Mouse (Mus musculus): ENCODE data around the gene Pgap2.
A peak's percentile ranks its signal among the peaks of the same experiment; 100 is the strongest.

Gene Pgap2

DNA sequence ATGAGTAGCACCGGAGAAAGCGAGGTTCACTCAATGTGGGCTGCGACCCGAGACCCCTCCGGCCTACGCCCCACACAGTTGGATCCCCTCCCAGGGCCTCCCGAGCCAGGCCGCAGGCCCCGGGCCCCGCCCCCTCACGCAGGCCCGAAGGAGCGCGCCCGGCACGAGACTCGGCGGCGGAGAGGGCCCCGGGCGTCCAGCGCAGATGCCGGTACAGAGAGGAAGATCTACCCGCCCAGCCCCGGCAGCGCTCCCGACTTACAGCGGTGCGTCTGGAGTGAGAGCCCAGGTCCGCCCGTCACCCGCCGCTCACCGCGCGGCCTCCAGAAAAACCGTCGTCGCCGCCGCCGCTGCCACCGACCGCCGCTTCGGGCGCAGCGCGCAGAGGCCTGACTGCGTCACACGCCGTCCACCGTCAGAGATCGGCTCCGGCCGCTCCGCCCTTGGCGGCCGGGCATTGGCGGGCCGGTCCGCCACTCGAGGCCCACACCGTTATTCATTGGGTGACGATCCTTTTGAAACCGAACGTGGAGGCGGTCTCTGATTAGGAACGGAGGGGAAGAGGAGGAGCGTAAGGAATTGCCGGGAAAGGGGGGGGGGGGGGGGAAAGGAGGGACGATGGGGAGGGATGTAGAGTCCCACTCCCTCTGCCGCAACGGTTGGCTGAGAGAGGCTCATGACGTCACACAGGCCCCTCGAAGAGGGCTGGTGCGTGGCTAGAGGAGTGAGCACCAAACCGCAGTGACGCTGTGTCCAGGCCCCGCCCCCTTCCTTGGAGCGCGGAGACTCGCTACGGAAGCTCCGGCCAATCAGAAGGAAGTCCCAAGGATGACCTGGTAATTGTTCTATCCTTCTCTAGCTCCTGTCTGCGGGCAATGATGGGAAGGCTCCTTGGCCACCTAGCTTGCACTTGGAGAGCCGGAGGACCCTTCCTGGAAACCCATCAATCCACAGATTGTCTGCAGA, at the start of gene Pgap2, which contains the start of gene Nup98:
Gene Pgap2, plus strand, starts transcription at position 453 of the 966 bp plus-strand sequence.
Gene Nup98, minus strand, starts transcription at position 421 of the 966 bp plus-strand sequence.
- DNase-seq (ENCODE audit: low read depth): peak; percentile 99

DNA sequence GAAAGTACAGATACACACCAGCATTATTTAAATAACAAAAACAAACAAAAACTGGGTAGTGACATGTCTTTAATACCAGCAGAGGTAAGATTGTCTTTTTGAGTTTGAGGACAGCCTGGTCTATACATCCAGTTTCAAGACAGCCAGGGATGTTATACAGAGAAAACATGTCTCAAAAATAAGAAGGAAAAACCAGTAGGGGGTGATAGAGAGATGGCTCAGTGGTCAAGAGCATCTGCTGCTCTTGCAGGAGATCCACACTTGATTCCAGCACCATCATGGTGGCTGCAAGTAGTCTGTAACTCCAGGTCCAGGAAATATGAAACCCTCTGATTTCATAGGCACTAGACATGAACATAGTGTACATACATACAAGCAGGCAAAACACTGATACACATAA, 39.7 kb upstream of the Pgap2 start:
- DNase-seq (ENCODE audit: low read depth): peak; percentile 7

DNA sequence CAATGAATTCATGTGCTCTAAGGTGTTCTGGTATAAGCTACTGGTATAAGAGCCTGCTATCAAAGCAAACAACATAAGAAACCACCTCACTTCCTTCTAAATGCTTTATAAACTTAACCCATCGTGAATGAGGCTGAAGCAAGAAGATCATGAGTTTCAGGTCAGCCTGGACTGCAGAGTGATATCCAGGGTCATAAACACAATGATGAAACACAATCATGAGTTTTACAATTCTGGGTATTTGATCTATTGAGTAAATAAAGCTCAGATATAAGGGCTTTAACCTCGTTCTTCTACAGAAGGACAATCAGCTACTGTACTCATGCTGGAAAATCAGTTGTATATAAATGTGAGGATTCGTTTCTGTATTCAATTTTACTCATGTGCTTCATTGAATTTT, 26.2 kb upstream of the Pgap2 start:
- no peak for DNase-seq (ENCODE audit: low read depth)

DNA sequence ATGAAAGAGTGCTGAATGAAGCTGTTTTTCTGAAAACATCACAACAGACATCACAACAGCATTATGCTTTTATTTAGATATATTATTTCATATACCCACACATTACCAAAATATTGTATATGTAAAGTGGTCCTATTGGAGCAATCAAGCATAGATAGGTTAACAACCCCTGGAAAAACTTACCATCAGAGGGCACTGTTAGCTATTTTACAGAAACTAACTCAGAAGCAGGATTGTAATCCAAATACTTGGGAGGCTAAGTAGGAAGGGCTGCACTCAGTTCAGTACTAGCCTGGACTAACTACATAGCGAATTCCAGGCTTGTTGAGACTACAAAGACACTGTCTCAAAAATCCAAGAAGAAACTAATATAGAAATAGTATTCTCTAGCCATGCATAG, 17.7 kb upstream of the Pgap2 start:
- no peak for DNase-seq (ENCODE audit: low read depth)

DNA sequence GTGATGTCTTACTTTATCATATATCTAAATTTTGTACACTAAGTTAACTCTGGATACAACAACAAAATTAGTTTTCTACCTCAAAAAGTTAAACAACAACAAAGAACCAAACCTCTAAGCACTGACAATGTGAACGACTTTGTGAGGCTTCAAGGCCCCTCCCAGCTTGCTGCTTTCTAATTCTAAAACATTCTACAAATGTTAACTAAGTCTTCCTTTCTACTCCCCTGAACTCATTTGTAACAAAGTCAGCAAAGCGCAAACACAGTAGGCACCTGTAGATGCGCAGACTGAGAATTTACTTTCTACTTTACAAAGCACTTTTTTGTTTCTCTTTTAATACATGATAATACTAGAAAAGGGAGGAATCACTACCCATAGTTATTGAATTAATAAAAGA, 9.4 kb upstream of the Pgap2 start:
- no peak for DNase-seq (ENCODE audit: low read depth)

DNA sequence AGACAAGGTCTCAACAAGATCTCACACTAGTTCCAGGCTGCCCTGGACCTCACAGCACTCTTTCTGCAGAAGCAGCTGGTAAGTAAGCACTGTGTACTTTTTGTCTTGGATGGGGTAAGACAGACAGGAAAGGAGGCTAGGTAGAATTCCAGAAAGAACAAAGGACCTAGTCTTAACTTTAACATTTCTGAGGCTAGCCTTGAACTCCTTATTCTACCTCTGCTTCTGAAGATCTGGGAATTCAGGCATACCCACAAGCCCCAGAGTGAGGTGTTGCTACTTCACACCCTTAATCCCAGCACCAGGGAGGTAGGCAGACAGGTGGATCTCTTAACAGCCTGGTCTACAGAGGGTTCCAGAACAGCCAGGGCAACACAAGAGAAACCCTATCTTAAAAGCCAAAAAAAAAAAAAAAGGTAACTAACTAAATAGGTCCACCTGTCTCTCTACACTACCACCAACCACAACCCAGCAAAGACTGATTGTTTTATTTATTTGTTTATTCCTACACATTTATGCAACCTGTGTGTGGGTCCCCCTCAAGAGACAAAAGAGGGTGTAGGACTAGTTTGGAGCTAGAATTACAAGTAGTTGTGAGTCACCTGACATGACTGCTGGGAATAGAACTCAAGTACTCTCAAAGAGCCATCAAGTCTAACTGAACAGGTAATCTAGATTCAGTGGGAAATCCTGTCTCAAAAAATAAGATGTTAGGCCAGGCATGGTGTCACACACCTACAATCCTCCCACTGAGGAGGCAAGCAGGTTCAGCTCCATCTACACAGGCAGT, 8.8 kb upstream of the Pgap2 start:
- no peak for DNase-seq (ENCODE audit: low read depth)

DNA sequence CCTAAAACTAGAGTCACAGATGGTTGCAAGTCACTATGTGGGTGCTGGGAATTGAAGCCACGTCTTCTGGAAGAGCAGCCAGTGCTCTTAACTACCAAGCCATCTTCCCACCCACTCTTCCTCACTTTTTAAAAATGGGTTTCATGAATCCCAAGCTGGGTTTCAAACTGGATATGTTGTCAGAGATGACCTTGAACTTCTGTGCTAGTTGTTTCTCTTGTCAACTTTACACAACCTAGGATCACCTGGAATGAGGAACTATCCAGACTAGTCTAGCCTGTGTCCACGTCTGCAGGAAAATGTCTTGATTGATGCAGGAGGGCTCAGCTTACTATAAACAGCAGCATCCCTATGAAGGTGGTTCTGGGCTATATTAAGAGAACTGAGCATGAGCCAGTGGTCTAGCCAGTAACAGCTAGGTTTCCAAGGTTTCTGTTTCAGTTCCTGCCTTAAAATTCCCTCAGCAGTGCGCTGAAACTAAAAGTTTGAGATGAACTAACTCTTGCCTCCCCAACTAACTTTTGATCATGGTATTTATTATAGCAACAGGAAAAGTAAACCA, 5.6 kb upstream of the Pgap2 start:
- DNase-seq (ENCODE audit: low read depth): no peak

DNA sequence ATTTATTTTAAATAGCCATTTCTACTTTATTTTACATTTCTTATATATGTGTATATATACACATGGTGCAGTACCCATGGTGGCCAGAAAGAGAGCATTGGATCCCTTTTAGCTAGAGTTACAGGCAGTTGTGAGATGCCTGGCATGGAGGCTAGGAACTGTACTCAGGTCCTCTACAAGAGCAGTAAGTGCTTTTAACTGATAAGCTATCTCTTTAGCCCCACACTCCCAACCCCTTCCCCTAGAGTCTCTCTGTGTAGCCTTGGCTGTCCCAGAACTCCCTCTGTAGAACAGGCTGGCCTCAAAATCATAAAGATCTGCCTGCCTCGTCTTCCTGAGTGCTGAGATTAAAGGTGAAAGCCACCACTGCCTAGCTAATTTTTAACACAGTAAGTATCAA, 4.4 kb upstream of the Pgap2 start:
- no peak for DNase-seq (ENCODE audit: low read depth)

DNA sequence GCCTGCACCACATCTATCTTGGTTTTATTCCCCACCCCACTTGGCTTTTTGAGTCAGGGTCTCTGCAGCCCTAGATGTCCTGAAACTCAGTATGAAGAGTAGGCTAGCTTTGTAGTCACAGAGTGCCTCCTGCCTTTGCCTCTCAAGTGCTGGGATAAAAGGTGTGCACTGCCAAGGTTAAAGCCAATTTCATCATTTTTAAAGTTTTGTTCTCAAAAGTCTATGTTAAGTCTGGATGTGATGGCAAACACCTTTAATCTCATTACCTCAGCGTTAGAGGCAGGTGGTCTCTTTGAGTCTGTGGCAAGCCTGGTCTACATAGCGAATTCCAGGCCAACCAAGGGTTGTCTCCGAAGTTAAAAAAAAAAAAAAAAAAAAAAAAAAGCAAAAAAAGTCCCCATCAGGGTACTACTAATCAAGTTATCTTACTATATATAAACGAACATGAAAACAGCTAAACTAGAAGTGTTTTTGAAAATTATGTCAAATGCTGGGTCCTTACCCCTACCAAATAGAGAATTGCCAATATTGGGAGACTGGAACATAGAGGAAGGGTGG, 1.1 kb upstream of the Pgap2 start:
- DNase-seq (ENCODE audit: low read depth): no peak

DNA sequence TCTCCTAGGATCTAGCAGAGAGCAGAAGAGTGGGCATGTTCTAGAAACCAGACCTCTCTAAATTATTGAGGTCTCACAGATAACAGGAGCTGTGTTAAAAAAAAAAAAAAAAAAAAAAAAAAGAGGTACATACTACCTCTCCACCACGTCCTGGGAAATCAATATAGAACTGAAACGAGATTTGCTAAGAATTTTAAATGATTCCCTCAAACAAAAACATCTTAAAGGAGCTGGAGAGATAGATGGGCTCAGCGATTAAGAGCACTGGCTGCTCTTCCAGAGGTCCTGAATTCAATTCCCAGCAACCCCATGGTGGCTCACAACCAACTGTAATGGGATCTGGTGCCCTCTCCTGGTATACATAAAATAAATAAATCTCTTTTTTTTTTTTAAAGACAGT, 1.1 kb downstream of the Pgap2 start:
- no peak for DNase-seq (ENCODE audit: low read depth)

DNA sequence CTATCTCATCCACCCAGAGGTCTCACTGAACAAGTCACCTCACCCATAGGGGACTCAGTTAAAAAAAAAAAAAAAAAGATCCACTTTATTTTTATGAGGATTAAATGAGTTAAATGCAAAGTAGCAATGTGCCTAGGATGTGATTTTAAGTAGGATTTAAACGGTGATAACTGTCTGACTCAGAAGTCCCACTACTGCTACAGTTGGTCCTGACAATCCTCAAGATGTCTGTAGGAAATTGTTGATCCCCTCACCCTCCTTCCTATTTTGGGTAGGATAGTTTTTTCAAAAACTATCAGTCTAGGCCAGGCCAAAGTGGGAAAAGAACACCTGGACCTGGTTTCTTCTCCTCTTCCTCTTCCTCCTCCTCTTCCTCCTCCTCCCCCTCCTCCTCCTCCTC, 11.9 kb downstream of the Pgap2 start:
- DNase-seq (ENCODE audit: low read depth): no peak

DNA sequence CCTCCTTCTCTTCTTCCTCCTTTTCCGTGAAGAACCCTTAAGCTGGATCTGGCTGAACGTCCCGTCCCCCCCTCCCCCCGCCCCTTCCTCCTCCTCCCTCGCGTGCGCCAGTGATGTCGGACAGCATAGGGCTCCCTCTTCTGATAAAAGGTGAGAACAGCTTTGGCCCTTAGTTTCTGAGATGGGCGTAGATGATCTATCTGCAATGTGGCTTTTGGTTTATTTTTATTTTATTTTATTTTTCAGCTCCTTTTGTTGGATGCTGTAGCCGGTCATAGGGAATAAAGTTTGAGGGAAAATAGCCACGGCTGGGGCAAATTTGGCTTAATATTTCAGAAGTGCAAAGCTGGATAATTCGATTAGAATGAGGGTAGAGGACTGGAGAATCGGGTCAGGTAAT, 12.3 kb downstream of the Pgap2 start:
- DNase-seq (ENCODE audit: low read depth): no peak

DNA sequence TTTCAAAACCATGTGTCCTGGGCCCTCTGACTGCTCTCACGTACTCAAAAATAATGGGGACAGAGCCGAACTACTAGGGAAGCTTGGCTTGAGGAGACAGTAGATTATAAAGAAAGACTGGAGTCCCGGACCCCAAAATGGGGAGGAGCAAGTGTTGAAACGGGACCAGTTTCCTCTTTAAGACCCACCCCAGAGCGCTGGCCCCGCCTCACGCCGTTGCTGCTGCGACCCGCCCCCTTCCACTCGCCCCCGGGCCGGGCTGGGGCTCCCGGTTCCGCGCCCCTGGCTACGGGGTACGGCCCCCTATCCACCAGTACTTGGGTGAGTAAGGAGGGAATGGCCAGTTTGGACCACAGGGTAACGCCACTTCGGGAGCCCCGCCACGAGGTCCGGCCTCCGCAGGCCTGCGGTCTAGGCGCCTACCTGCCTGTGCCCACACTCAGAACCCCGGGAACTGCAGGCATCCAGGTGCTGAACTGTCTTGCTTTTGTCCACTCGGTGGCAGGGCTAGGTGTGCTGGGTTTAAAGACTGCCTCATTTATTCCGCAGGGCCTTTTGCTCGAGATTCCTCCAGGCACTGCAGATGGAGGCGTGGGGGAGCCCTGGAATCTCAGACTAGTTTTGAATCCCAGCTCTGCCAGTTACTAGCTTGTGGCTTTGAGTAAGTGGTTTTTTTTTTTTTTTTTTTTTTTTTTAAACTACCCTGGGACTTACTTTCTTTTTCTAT, 13.0 kb downstream of the Pgap2 start:
- DNase-seq (ENCODE audit: low read depth): no peak

DNA sequence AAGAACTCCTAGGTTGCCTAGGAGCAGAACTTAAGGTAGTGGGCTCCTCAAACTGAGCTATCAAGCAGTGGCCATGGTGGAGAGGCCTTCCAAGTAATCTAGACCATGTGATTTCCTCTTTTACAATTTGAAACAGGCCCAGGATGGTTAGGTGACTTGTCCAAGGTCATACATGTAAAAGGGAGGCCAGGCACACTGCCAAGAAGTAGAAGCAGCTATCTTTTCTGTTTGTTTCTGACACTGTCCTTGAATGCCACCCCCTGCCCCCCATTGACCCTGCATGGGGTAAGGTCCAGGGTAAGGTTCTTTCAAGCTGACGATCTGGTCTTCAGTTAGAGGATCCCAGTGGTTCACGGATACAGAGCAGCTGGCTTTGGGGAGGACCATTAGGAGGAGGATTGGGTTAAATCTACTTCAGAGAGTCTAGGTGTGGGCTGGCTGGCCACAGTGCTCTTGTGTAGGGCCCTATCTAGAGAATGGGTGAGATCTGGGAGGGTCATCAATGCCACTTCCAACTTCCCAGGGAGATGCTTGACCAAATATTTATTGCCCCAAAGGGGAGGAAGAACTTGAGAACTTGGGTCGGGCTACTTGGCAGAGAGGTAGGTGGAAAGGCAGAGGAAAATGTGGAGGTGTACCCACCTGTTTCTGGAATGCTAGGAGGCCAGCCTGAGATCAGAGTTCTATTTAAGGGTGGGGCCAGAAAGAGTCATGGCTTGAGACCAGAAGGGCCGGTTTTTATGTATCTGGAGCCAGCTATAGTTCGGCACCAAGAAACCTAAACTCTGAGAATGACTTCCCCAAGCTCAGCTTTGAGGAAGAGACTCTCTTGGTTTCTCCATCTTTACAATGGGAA, 14.1 kb downstream of the Pgap2 start:
- DNase-seq (ENCODE audit: low read depth): no peak

DNA sequence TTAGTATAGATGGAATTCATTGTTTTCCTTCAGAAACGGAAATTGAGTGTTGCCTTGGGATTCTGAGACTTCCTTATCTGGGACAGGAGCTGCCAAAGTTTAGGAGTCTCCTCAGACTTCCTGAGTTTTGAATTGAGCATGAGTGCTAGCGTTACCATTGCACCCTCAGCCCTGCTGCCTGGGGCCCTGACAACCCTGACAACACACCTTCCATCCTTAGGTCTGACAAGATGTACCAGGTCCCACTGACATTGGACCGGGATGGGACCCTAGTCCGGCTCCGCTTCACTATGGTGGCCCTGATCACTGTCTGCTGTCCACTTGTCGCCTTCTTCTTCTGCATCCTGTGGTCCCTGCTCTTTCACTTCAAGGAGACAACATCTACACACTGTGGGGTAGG, 16.0 kb downstream of the Pgap2 start:
- DNase-seq (ENCODE audit: low read depth): no peak

DNA sequence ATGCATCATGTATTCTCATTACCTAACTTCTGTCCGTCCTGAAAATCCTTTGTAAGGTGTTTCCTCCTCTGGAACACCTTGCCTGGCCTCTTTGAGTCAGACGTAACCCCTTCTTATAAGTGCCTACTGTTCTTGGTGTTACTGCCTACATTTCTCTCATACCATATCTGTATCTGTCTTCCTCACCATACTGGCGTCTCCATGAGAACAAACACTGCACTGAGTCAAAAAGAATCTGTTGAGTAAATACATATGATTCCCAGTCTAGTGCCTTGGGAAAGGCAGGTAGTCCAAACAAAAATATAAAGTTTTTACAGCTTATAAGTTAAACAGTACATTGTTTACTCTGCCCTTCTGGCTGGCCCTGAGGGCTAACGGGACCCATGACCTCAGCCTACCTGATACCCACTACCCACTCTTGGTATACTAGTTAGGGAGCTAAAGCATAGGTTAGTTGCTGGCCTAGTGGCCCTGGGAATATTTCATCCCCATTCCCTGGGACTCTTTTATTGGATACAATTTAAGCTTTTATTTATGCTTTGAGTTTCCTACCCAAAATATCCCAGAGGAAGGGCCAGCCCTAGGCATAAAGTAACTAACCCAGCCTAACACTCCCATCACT, 18.2 kb downstream of the Pgap2 start:
- no peak for DNase-seq (ENCODE audit: low read depth)

DNA sequence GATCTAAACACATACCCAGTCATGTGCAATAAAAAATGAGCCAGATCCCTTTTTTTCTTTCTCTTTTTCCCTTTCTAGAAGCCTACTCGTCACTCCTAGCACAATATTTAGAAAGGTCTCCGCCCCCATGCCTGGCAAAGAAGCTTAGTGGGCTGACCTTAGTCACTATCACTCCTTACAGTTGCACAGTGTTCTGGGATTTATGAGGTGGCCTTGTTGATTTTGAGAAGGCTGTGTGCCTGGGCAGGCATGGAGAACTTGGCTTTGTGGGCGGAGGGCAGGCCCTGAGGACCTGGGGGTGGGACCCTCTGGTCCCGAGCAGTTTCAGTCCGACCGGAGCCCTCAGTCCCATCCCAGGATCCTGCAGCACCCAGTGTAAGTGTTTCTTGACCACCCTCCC, 19.8 kb downstream of the Pgap2 start:
- DNase-seq (ENCODE audit: low read depth): no peak

DNA sequence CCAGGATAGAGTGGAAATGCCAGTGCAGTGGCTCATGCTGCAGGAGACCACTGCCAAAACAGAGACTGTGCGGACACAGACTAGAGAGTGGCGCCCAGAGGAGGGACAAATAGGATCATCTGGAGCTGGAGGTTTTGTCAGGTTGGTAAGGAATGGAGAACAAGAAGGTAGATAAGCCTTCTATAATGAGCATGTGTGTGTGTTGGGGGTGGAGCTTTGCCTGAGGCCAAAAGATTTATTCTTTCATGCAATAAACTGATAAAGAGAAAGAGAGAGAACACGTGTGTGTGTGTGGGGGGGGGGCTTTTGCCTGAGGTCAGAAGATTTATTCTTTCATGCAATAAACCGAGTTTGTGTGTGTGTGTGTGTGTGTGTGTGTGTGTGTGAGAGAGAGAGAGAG, 23.1 kb downstream of the Pgap2 start:
- DNase-seq (ENCODE audit: low read depth): no peak

DNA sequence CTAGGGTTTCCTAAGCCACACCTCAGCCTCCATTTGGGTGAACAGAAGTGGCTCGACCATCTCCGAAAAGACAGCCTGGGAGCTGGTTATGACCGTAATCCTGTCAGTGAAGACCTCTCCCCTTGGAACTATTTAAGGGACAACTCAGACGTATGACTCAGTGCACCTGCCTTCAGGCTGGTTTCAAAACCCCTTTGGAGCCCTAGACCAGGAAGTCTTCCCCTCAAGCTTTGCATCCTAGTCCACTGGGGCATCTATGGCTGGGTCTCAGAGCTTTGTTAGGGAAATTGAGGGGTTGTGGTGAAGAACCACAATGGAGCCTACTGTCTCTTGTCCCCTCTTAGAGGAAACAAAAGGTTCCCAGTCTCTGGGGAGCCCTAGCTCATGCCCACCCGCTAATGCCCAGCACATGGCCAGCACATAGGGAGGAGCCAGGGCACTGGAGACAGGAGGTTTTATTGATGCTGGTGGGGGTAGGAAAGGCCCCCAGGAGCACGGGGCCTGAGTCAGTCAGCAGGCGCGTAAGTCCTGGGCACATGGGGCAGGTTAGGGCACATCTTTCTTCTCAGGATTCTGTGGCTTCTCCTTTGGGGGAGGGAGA, 28.8 kb downstream of the Pgap2 start:
- no peak for DNase-seq (ENCODE audit: low read depth)

DNA sequence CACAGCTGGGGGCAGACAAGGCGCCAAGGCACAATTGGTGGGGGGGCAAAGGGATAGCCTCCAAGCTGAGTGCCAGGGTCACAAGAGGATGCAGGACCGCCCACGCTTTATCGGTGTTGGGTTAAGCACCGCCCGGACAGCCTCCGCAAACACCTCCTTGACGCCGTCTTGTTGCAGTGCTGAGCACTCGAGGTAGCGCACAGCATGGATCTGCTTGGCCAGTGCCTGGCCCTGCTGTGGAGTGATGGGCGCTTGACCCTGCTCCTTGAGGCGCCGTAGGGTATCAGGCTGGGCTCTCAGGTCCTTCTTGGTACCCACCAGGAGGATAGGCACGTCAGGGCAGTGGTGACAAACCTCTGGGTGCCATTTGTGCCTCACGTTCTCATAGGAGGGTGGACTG, 29.6 kb downstream of the Pgap2 start:
- no peak for DNase-seq (ENCODE audit: low read depth)

Measured in c-Kit-positive CD71-negative TER-119-negative erythroid progenitor cells, embryonic 14.5 days (primary cell).